Mouse (Mus musculus) heart, embryonic 15.5 days (tissue): ENCODE measurements at regions not wholly inside any gene's neighbourhood (a gene's known extent, or its start where the extent isn't known, plus 50 kb on each side); places are given as distances from the start of the nearest gene placed in this dataset.
"Not testable (repeated sequence)": the region's sequence is repeated elsewhere in the genome, so short reads cannot be mapped to it uniquely, and the experiment has no call there.

Experiments
- ATAC-seq: fragments of 200-750 bp; cut with Nextera tagmentation; replicated peaks from 2 replicates; pipeline ENCODE4 v1.8.0; 2017; ENCODE audit warnings: low read depth, moderate TSS enrichment; ENCODE audit not compliant: insufficient number of reproducible peaks, insufficient read depth, low FRiP score
- H3K27ac ChIP-seq: fragments of 300-500 bp; sonication (generic); 2 replicates; pipeline ENCODE4 v1.5.1; 2015; ENCODE audit warnings: mild to moderate bottlenecking, inconsistent platforms
- H3K27me3 ChIP-seq: fragments of 300-500 bp; sonication (generic); 2 replicates; pipeline ENCODE4 v1.6.1; 2015; ENCODE audit warnings: inconsistent platforms
- H3K36me3 ChIP-seq: fragments of 300-500 bp; sonication (generic); 2 replicates; pipeline ENCODE4 v1.6.1; 2015; ENCODE audit warnings: mild to moderate bottlenecking, inconsistent platforms
- H3K4me1 ChIP-seq: fragments of 300-500 bp; sonication (generic); replicated peaks from 2 replicates; pipeline ENCODE4 v1.6.1; 2015; ENCODE audit warnings: inconsistent platforms
- H3K4me2 ChIP-seq: fragments of 300-500 bp; sonication (generic); 2 replicates; pipeline ENCODE4 v1.6.1; 2015; ENCODE audit warnings: inconsistent platforms, mild to moderate bottlenecking, moderate library complexity
- H3K4me3 ChIP-seq: fragments of 300-500 bp; sonication (generic); 2 replicates; pipeline ENCODE4 v1.5.1; 2015; ENCODE audit warnings: mild to moderate bottlenecking, inconsistent platforms
- H3K9ac ChIP-seq: fragments of 300-500 bp; sonication (generic); 2 replicates; pipeline ENCODE4 v1.6.1; 2015; ENCODE audit warnings: mild to moderate bottlenecking, inconsistent platforms
- H3K9me3 ChIP-seq: fragments of 300-500 bp; sonication (generic); replicated peaks from 2 replicates; pipeline ENCODE4 v1.6.1; 2016; ENCODE audit warnings: inconsistent platforms
- WGBS: fragments of 180-500 bp; shearing (Covaris S2); methylation state at CpG from one replicate; pipeline ENCODE4 v1.1.7; 2015; ENCODE audit warnings: mixed read lengths; 5-methylcytosine and 5-hydroxymethylcytosine counted together

- Histone ChIP-seq H3K27me3 (no peaks in the 10 kb centered on the region), H3K9ac (no peak overlapping the region), H3K27ac (no peak overlapping the region), H3K4me2 (no peak overlapping the region), H3K9me3 (no peaks in the 10 kb centered on the region), H3K4me1 (no peaks in the 10 kb centered on the region), H3K36me3 (no peaks in the 10 kb centered on the region), H3K4me3 (no peak overlapping the region)
- 65% methylated on average over 3 of the region's 3 CpGs for WGBS
- ATAC-seq, result no peak
These were observed 137.2 kb upstream of the Adgra3 start for GRCm38 (mm10) chr5:50195993-50196392.

GRCm38 (mm10) chr5:50189394-50189793 is 130.6 kb upstream of the Adgra3 start:
- H3K27me3 ChIP-seq, result no peaks in the 10 kb centered on the region
- no peak overlapping the region for H3K4me2 ChIP-seq
- no peaks in the 10 kb centered on the region for H3K4me1 ChIP-seq
- no peaks in the 10 kb centered on the region for H3K36me3 ChIP-seq
- no peak overlapping the region for H3K9ac ChIP-seq
- no peak overlapping the region for H3K4me3 ChIP-seq
- H3K27ac ChIP-seq, result no peak overlapping the region
- no peak for ATAC-seq
- H3K9me3 ChIP-seq, result no peaks in the 10 kb centered on the region

- 81% methylated on average over 6 of the region's 6 CpGs for WGBS
- Histone ChIP-seq H3K4me2 (no peak overlapping the region), H3K4me3 (no peak overlapping the region), H3K27me3 (no peaks in the 10 kb centered on the region), H3K4me1 (no peaks in the 10 kb centered on the region), H3K9me3 (no peaks in the 10 kb centered on the region), H3K27ac (no peak overlapping the region), H3K9ac (no peak overlapping the region), H3K36me3 (no peaks in the 10 kb centered on the region)
- no peak for ATAC-seq
These were observed 123.9 kb upstream of the Adgra3 start for GRCm38 (mm10) chr5:50182721-50183120.

GRCm38 (mm10) chr5:50156557-50156956 is 97.8 kb upstream of the Adgra3 start:
- H3K9ac ChIP-seq, result no peak overlapping the region
- 23% methylated on average over 1 of the region's 1 CpGs for WGBS
- H3K4me2 ChIP-seq, result no peak overlapping the region
- no peaks in the 10 kb centered on the region for H3K36me3 ChIP-seq
- no peaks in the 10 kb centered on the region for H3K9me3 ChIP-seq
- H3K27me3 ChIP-seq, result no peaks in the 10 kb centered on the region
- no peak overlapping the region for H3K4me3 ChIP-seq
- H3K4me1 ChIP-seq, result no peaks in the 10 kb centered on the region
- ATAC-seq, result no peak
- H3K27ac ChIP-seq, result no peak overlapping the region

- ATAC-seq, H3K4me3 ChIP-seq, H3K9ac ChIP-seq, H3K27ac ChIP-seq, H3K4me1 ChIP-seq, H3K9me3 ChIP-seq, H3K4me2 ChIP-seq, H3K27me3 ChIP-seq, H3K36me3 ChIP-seq: not testable (repeated sequence)
- WGBS, result 42% methylated on average over 2 of the region's 2 CpGs
These were observed 96.5 kb upstream of the Adgra3 start for GRCm38 (mm10) chr5:50155170-50155860.

- no peak overlapping the region for H3K4me3 ChIP-seq
- no peaks in the 10 kb centered on the region for H3K27me3 ChIP-seq
- ATAC-seq, result no peak; the same call in 1 of the 2 replicates
- no peak overlapping the region for H3K9ac ChIP-seq
- H3K27ac ChIP-seq, result peak overlapping the region; percentile 34; the same call in 1 of the 2 replicates
- WGBS, result 24% methylated on average over 3 of the region's 3 CpGs
- H3K4me1 ChIP-seq, result peaks cover 8% of the 10 kb centered on the region; the same call in 1 of the 2 replicates
- no peak overlapping the region for H3K4me2 ChIP-seq
- no peaks in the 10 kb centered on the region for H3K9me3 ChIP-seq
- no peaks in the 10 kb centered on the region for H3K36me3 ChIP-seq
These were observed 88.1 kb upstream of the Adgra3 start for GRCm38 (mm10) chr5:50146926-50147325.

GRCm38 (mm10) chr5:50145458-50146083 is 86.8 kb upstream of the Adgra3 start:
- 68% methylated on average over 2 of the region's 2 CpGs for WGBS
- no peak for ATAC-seq
- no peak overlapping the region for H3K4me3 ChIP-seq
- H3K9me3 ChIP-seq, result no peaks in the 10 kb centered on the region
- H3K4me1 ChIP-seq, result peaks cover 8% of the 10 kb centered on the region; the same call in 1 of the 2 replicates
- no peak overlapping the region for H3K9ac ChIP-seq
- no peak overlapping the region for H3K4me2 ChIP-seq
- H3K36me3 ChIP-seq, result no peaks in the 10 kb centered on the region
- no peak overlapping the region for H3K27ac ChIP-seq
- H3K27me3 ChIP-seq, result no peaks in the 10 kb centered on the region

- 64% methylated on average over 2 of the region's 2 CpGs for WGBS
- Histone ChIP-seq H3K27me3 (no peaks in the 10 kb centered on the region), H3K9ac (no peak overlapping the region), H3K9me3 (no peaks in the 10 kb centered on the region), H3K4me2 (no peak overlapping the region), H3K4me1 (no peaks in the 10 kb centered on the region), H3K4me3 (no peak overlapping the region), H3K27ac (no peak overlapping the region), H3K36me3 (no peaks in the 10 kb centered on the region)
- ATAC-seq, result no peak
These were observed 71.4 kb upstream of the Adgra3 start for GRCm38 (mm10) chr5:50130202-50130601.

GRCm38 (mm10) chr5:50128972-50129371 is 70.2 kb upstream of the Adgra3 start:
- no peaks in the 10 kb centered on the region for H3K4me1 ChIP-seq
- no peak overlapping the region for H3K27ac ChIP-seq
- no peaks in the 10 kb centered on the region for H3K9me3 ChIP-seq
- no peak overlapping the region for H3K4me3 ChIP-seq
- H3K9ac ChIP-seq, result no peak overlapping the region
- no peak for ATAC-seq
- 80% methylated on average over 3 of the region's 3 CpGs for whole genome bisulfite sequencing
- no peaks in the 10 kb centered on the region for H3K36me3 ChIP-seq
- H3K4me2 ChIP-seq, result no peak overlapping the region
- no peaks in the 10 kb centered on the region for H3K27me3 ChIP-seq

GRCm38 (mm10) chr5:50126594-50126993 is 67.8 kb upstream of the Adgra3 start:
- Histone ChIP-seq H3K27ac (no peak overlapping the region), H3K27me3 (no peaks in the 10 kb centered on the region), H3K4me2 (no peak overlapping the region), H3K4me1 (no peaks in the 10 kb centered on the region), H3K36me3 (no peaks in the 10 kb centered on the region), H3K4me3 (no peak overlapping the region), H3K9ac (no peak overlapping the region), H3K9me3 (no peaks in the 10 kb centered on the region)
- WGBS, result 66% methylated on average over 2 of the region's 2 CpGs
- no peak for ATAC-seq

- H3K36me3 ChIP-seq, result no peaks in the 10 kb centered on the region
- no peaks in the 10 kb centered on the region for H3K9me3 ChIP-seq
- no peak overlapping the region for H3K9ac ChIP-seq
- H3K4me1 ChIP-seq, result no peaks in the 10 kb centered on the region
- H3K27ac ChIP-seq, result no peak overlapping the region
- no peak overlapping the region for H3K4me2 ChIP-seq
- H3K27me3 ChIP-seq, result no peaks in the 10 kb centered on the region
- ATAC-seq, result no peak
- H3K4me3 ChIP-seq, result no peak overlapping the region
These were observed 67.4 kb upstream of the Adgra3 start for GRCm38 (mm10) chr5:50126177-50126576.

GRCm38 (mm10) chr5:50125676-50126075 is 66.9 kb upstream of the Adgra3 start:
- H3K4me2 ChIP-seq, result no peak overlapping the region
- no peak overlapping the region for H3K27ac ChIP-seq
- no peaks in the 10 kb centered on the region for H3K36me3 ChIP-seq
- WGBS, result 58% methylated on average over 2 of the region's 2 CpGs
- no peak for ATAC-seq
- no peak overlapping the region for H3K4me3 ChIP-seq
- no peak overlapping the region for H3K9ac ChIP-seq
- H3K4me1 ChIP-seq, result no peaks in the 10 kb centered on the region
- no peaks in the 10 kb centered on the region for H3K27me3 ChIP-seq
- H3K9me3 ChIP-seq, result no peaks in the 10 kb centered on the region
